Mouse (Mus musculus): ENCODE results near the gene Olfr433. TPM values are rescaled to one million over a fixed set of nuclear protein-coding genes. Genes with fewer than 3 reads are reported as not detected.
"Not testable (repeated sequence)": the region's sequence is repeated elsewhere in the genome, so short reads cannot be mapped to it uniquely, and the experiment has no call there.

Gene Olfr433
- 0.05 TPM in 1 of 2 replicates, not detected in the other for polyA plus RNA-seq (2015; fragmentation: Nextera tagmentation; extraction: Ambion mirVana)

DNA sequence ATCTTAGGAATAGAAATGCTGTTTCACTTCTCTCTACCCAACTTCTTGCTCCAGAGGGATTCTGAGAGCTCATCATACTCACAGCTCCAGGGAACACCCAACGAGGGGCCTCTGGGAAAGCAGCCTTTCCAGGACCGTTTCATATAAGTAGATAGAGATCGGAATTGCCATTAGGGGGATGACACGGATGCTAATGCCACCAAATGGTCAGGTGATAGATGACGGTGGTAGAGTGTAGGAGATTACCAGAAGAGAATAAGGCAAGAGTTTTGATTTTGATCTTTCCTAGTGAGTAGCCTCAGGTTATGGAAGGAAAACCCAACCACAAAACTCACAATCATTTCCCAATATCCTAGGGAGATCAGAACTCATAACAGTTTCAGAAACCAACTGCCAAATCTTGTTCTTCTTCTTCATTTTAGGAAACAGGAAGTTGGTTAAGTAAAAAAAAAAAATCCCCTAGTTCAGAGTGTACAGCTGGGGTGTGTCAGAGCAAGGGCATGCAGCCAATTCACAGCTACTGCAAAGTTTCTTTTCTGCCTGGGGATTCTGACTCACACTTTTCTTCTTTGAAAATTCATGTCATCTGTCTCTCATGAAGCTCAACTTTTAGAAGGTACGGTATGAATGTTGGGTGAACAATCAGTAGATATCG lies at the start of gene Olfr433:
Olfr433 (plus strand) TSS at position 183 of the 655 bp plus-strand sequence.
- Histone ChIP-seq H3K9ac (no peak within 1 kb of the TSS), H3K27me3 (no peaks in the 10 kb centered on the region), H3K27ac (replicated peaks) (no peak within 1 kb of the TSS), H3K9me3 (replicated peaks) (no peaks in the 10 kb centered on the region), H3K4me3 (replicated peaks) (no peak within 1 kb of the TSS), H3K4me2 (replicated peaks) (no peak within 1 kb of the TSS), H3K36me3 (no peaks in the 10 kb centered on the region), H3K4me1 (no peaks in the 10 kb centered on the region)
- WGBS: 76% methylated on average over 7 of the region's 7 CpGs
- no peak for ATAC-seq (ENCODE audit: insufficient number of reproducible peaks, low FRiP score, low TSS enrichment, low read depth)

- Histone ChIP-seq H3K4me1 (no peaks in the 10 kb centered on the region), H3K9ac (no peak overlapping the region), H3K27ac (replicated peaks) (no peak overlapping the region), H3K27me3 (no peaks in the 10 kb centered on the region), H3K36me3 (no peaks in the 10 kb centered on the region), H3K9me3 (replicated peaks) (no peaks in the 10 kb centered on the region), H3K4me3 (replicated peaks) (no peak overlapping the region), H3K4me2 (replicated peaks) (no peak overlapping the region)
- no peak for ATAC-seq (ENCODE audit: insufficient number of reproducible peaks, low FRiP score, low TSS enrichment, low read depth)
- WGBS: 80% methylated on average over 4 of the region's 4 CpGs
These were observed 45.5 kb upstream of the Olfr433 start for GRCm38 (mm10) chr1:173995003-173995402.

GRCm38 (mm10) chr1:174004352-174005109 lies 36.0 kb upstream of the Olfr433 start:
- ATAC-seq (ENCODE audit: insufficient number of reproducible peaks, low FRiP score, low TSS enrichment, low read depth); H3K4me1 ChIP-seq; H3K4me3 ChIP-seq (replicated peaks); H3K27ac ChIP-seq (replicated peaks); H3K36me3 ChIP-seq; H3K4me2 ChIP-seq (replicated peaks); H3K27me3 ChIP-seq; H3K9me3 ChIP-seq (replicated peaks); H3K9ac ChIP-seq: not testable (repeated sequence)
- WGBS: 61% methylated on average over 2 of the region's 3 CpGs

- not testable (repeated sequence) for H3K9ac ChIP-seq; H3K9me3 ChIP-seq (replicated peaks); H3K36me3 ChIP-seq; ATAC-seq (ENCODE audit: insufficient number of reproducible peaks, low FRiP score, low TSS enrichment, low read depth); H3K4me1 ChIP-seq; H3K4me2 ChIP-seq (replicated peaks); H3K27me3 ChIP-seq; H3K27ac ChIP-seq (replicated peaks); H3K4me3 ChIP-seq (replicated peaks)
These were observed 33.5 kb upstream of the Olfr433 start for GRCm38 (mm10) chr1:174007050-174007449.

DNA sequence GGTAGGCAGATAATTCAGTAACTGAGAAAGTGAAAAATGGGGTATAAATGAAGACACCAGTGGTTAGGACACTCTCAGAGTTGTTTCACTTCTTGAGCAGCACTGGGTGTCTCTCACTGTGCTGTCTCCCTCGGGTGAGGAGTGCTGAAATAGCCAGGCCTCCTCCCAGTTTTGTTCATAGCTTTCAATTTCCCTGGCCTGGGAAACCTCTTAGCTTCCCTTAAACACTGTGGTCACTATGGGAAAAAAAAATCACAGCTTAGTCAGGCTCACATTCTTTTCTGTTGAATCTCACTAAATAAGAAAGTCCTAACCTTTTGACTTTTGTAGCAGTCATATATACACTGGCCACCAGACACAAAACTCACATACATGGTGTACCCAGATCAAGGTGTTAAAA lies 8.8 kb upstream of the Olfr433 start, which contains the start of gene Ifi205:
Ifi205 (minus strand) TSS at position 113 of the 400 bp plus-strand sequence.
- no peak within 1 kb of the TSS for H3K27ac ChIP-seq (replicated peaks)
- H3K4me3 ChIP-seq (replicated peaks): no peak within 1 kb of the TSS
- no peaks in the 10 kb centered on the region for H3K4me1 ChIP-seq
- H3K27me3 ChIP-seq: no peaks in the 10 kb centered on the region
- ATAC-seq (ENCODE audit: insufficient number of reproducible peaks, low FRiP score, low TSS enrichment, low read depth): no peak
- H3K36me3 ChIP-seq: no peaks in the 10 kb centered on the region
- H3K9me3 ChIP-seq (replicated peaks): no peaks in the 10 kb centered on the region
- H3K9ac ChIP-seq: no peak within 1 kb of the TSS
- 44% methylated on average over 1 of the region's 1 CpGs for WGBS
- H3K4me2 ChIP-seq (replicated peaks): no peak within 1 kb of the TSS

DNA sequence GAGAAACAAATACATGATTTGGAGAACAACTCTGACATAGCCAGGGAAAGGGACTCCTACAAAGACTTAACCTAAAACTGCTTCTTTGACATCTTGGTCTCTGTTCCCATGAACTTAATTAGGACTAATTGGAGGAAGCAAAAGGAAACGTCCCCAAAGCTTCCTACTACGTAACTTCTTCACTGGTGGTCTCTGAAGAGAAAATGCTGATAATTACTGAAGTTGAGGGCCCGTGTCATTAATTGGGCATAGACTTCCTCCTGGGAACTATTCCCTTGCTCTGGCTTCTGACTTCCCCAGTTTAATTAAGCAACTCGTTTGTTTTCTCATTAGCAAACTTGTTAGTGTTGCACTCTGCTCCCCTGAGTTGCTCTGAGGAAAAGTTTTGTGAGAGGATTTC lies 4.7 kb upstream of the Olfr433 start:
- WGBS: 45% methylated on average over 4 of the region's 4 CpGs
- no peak overlapping the region for H3K9ac ChIP-seq
- no peaks in the 10 kb centered on the region for H3K27me3 ChIP-seq
- no peaks in the 10 kb centered on the region for H3K4me1 ChIP-seq
- no peak overlapping the region for H3K4me2 ChIP-seq (replicated peaks)
- ATAC-seq (ENCODE audit: insufficient number of reproducible peaks, low FRiP score, low TSS enrichment, low read depth): no peak
- no peak overlapping the region for H3K27ac ChIP-seq (replicated peaks)
- no peaks in the 10 kb centered on the region for H3K36me3 ChIP-seq
- H3K4me3 ChIP-seq (replicated peaks): no peak overlapping the region
- H3K9me3 ChIP-seq (replicated peaks): no peaks in the 10 kb centered on the region

GRCm38 (mm10) chr1:174038480-174038879 lies 2.0 kb upstream of the Olfr433 start:
- no peak for ATAC-seq (ENCODE audit: insufficient number of reproducible peaks, low FRiP score, low TSS enrichment, low read depth)
- no peaks in the 10 kb centered on the region for H3K36me3 ChIP-seq
- WGBS: 73% methylated on average over 3 of the region's 3 CpGs

GRCm38 (mm10) chr1:174042091-174042884 lies 1.8 kb downstream of the Olfr433 start:
- not testable (repeated sequence) for H3K9ac ChIP-seq; H3K4me3 ChIP-seq (replicated peaks); H3K36me3 ChIP-seq; H3K9me3 ChIP-seq (replicated peaks); ATAC-seq (ENCODE audit: insufficient number of reproducible peaks, low FRiP score, low TSS enrichment, low read depth); H3K27ac ChIP-seq (replicated peaks); H3K4me1 ChIP-seq; H3K27me3 ChIP-seq; H3K4me2 ChIP-seq (replicated peaks)
- WGBS: 83% methylated on average over 12 of the region's 12 CpGs

More at GRCm38 (mm10) chr1:174038480-174038879, 2.0 kb upstream of the Olfr433 start:
- H3K4me1 ChIP-seq: no peaks in the 10 kb centered on the region
- H3K4me3 ChIP-seq (replicated peaks): no peak overlapping the region
- H3K27me3 ChIP-seq: no peaks in the 10 kb centered on the region
- no peak overlapping the region for H3K4me2 ChIP-seq (replicated peaks)
- H3K27ac ChIP-seq (replicated peaks): no peak overlapping the region
- H3K9ac ChIP-seq: no peak overlapping the region
- no peaks in the 10 kb centered on the region for H3K9me3 ChIP-seq (replicated peaks)

DNA sequence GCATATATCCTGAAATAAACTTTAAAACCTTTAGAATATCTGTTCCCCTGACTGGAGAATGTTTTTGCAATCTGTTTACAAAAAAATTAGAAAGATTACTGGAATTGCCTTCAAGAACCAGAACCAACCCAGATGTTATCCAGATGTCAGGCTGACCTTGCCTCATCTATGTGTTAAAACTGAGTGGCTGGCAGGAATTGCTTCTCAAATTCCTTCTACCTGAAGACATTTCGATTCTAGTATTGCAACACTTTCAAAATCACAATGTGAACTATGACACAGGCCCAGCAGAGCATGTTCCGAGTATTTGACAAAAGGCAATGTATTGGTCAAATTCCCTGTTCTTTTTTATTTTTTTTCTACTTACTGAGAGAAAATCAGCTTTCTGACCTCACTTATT lies 3.9 kb downstream of the Olfr433 start:
- WGBS: 39% methylated on average over 2 of the region's 2 CpGs
- ATAC-seq (ENCODE audit: insufficient number of reproducible peaks, low FRiP score, low TSS enrichment, low read depth): no peak

GRCm38 (mm10) chr1:174048227-174048626 lies 7.7 kb downstream of the Olfr433 start:
- H3K9me3 ChIP-seq (replicated peaks); H3K27ac ChIP-seq (replicated peaks); H3K4me1 ChIP-seq; H3K36me3 ChIP-seq; H3K4me3 ChIP-seq (replicated peaks); ATAC-seq (ENCODE audit: insufficient number of reproducible peaks, low FRiP score, low TSS enrichment, low read depth); H3K4me2 ChIP-seq (replicated peaks); H3K9ac ChIP-seq; H3K27me3 ChIP-seq: not testable (repeated sequence)
- WGBS: 76% methylated on average over 6 of the region's 6 CpGs

More for the DNA sequence above, 3.9 kb downstream of the Olfr433 start:
- Histone ChIP-seq H3K36me3 (no peaks in the 10 kb centered on the region), H3K4me2 (replicated peaks) (no peak overlapping the region), H3K9me3 (replicated peaks) (no peaks in the 10 kb centered on the region), H3K9ac (no peak overlapping the region), H3K27ac (replicated peaks) (no peak overlapping the region), H3K4me1 (no peaks in the 10 kb centered on the region), H3K4me3 (replicated peaks) (no peak overlapping the region), H3K27me3 (no peaks in the 10 kb centered on the region)

DNA sequence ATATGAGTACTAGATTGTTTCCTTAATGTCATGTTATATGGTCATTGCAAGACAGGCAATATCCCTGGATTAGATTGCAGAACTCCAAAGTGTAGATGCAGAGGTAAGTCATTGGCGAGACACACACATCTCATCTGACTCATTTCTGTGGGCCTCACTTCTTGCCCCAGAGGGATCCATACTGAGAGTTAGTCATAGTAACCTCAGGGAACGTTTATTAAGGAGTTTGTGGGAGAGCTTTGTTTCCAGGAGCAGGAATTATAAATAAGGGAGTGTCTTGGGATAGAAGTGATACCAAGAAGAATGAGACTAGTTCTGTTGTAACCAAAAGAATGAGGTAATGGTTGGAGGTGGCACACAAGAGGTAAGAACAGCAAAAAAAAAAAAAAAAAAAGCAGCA lies 8.4 kb downstream of the Olfr433 start, which contains the start of gene Olfr432:
Olfr432 (plus strand) TSS at position 313 of the 400 bp plus-strand sequence.
- Histone ChIP-seq H3K4me2 (replicated peaks) (no peak within 1 kb of the TSS), H3K27me3 (no peaks in the 10 kb centered on the region), H3K36me3 (no peaks in the 10 kb centered on the region), H3K9me3 (replicated peaks) (no peaks in the 10 kb centered on the region), H3K4me3 (replicated peaks) (no peak within 1 kb of the TSS), H3K27ac (replicated peaks) (no peak within 1 kb of the TSS), H3K9ac (no peak within 1 kb of the TSS), H3K4me1 (no peaks in the 10 kb centered on the region)
- 54% methylated on average over 2 of the region's 2 CpGs for WGBS
- ATAC-seq (ENCODE audit: insufficient number of reproducible peaks, low FRiP score, low TSS enrichment, low read depth): no peak
